Mouse (Mus musculus): ENCODE data around the gene Utp14a. TPM values are rescaled to one million over a fixed set of nuclear protein-coding genes. Genes with fewer than 3 reads are reported as not detected.
A peak's percentile ranks its signal among the peaks of the same experiment; 100 is the strongest.

Utp14a gene
- polyA plus RNA-seq, 1 experiment from 2014 or later: 27.5 TPM

- no peak for ATAC-seq (replicated peaks; ENCODE audit: insufficient number of reproducible peaks, low FRiP score, low TSS enrichment, low read depth)
- Histone ChIP-seq H3K4me2 (ENCODE audit: low read depth, low read length) (no peak overlapping the region), H3K9ac (replicated peaks; ENCODE audit: low read length) (no peak overlapping the region), H3K36me3 (replicated peaks; ENCODE audit: control insufficient read depth, insufficient read depth, low read depth, low read length) (no peaks in the 10 kb centered on the region), H3K27ac (replicated peaks; ENCODE audit: low read depth, low read length) (no peak overlapping the region), H3K4me1 (ENCODE audit: control insufficient read depth, insufficient read depth, low read length) (no peaks in the 10 kb centered on the region), H3K9me3 (replicated peaks; ENCODE audit: control insufficient read depth, low read length) (no peaks in the 10 kb centered on the region), H3K4me3 (ENCODE audit: low read depth, low read length) (no peak overlapping the region), H3K27me3 (ENCODE audit: control insufficient read depth, insufficient read depth, low read length) (no peaks in the 10 kb centered on the region; the same call in 1 of the 2 replicates)
- WGBS: 23% methylated on average over 6 of the region's 6 CpGs
- no peak for DNase-seq (ENCODE audit: low spot score)
These were observed 29.8 kb downstream of the Utp14a start for GRCm38 (mm10) chrX:48286488-48286887.

GRCm38 (mm10) chrX:48288008-48288407 is 31.3 kb downstream of the Utp14a start:
- H3K4me3 ChIP-seq (ENCODE audit: low read depth, low read length): no peak overlapping the region
- no peaks in the 10 kb centered on the region; the same call in 1 of the 2 replicates for H3K27me3 ChIP-seq (ENCODE audit: control insufficient read depth, insufficient read depth, low read length)
- H3K4me1 ChIP-seq (ENCODE audit: control insufficient read depth, insufficient read depth, low read length): no peaks in the 10 kb centered on the region
- DNase-seq (ENCODE audit: low spot score): no peak
- H3K9ac ChIP-seq (replicated peaks; ENCODE audit: low read length): no peak overlapping the region
- no peak for ATAC-seq (replicated peaks; ENCODE audit: insufficient number of reproducible peaks, low FRiP score, low TSS enrichment, low read depth)
- no peak overlapping the region for H3K4me2 ChIP-seq (ENCODE audit: low read depth, low read length)
- WGBS: 83% methylated on average over 4 of the region's 4 CpGs
- no peaks in the 10 kb centered on the region for H3K9me3 ChIP-seq (replicated peaks; ENCODE audit: control insufficient read depth, low read length)
- no peaks in the 10 kb centered on the region for H3K36me3 ChIP-seq (replicated peaks; ENCODE audit: control insufficient read depth, insufficient read depth, low read depth, low read length)
- H3K27ac ChIP-seq (replicated peaks; ENCODE audit: low read depth, low read length): no peak overlapping the region

- no peaks in the 10 kb centered on the region for H3K36me3 ChIP-seq (replicated peaks; ENCODE audit: control insufficient read depth, insufficient read depth, low read depth, low read length)
- ATAC-seq (replicated peaks; ENCODE audit: insufficient number of reproducible peaks, low FRiP score, low TSS enrichment, low read depth) (no peak), DNase-seq (ENCODE audit: low spot score) (no peak)
- H3K4me1 ChIP-seq (ENCODE audit: control insufficient read depth, insufficient read depth, low read length): no peaks in the 10 kb centered on the region
- WGBS: 22% methylated on average over 3 of the region's 3 CpGs
- H3K9ac ChIP-seq (replicated peaks; ENCODE audit: low read length): no peak overlapping the region
- H3K27me3 ChIP-seq (ENCODE audit: control insufficient read depth, insufficient read depth, low read length): no peaks in the 10 kb centered on the region; the same call in 1 of the 2 replicates
- no peak overlapping the region for H3K4me2 ChIP-seq (ENCODE audit: low read depth, low read length)
- H3K27ac ChIP-seq (replicated peaks; ENCODE audit: low read depth, low read length): no peak overlapping the region
- no peaks in the 10 kb centered on the region for H3K9me3 ChIP-seq (replicated peaks; ENCODE audit: control insufficient read depth, low read length)
- no peak overlapping the region for H3K4me3 ChIP-seq (ENCODE audit: low read depth, low read length)
These were observed 34.8 kb downstream of the Utp14a start for GRCm38 (mm10) chrX:48291413-48291812.

- no peak for DNase-seq (ENCODE audit: low spot score)
- WGBS: 82% methylated on average over 4 of the region's 4 CpGs
These were observed 48.7 kb downstream of the Utp14a start for GRCm38 (mm10) chrX:48305356-48305755.

GRCm38 (mm10) chrX:48310706-48311517 is 54.2 kb downstream of the Utp14a start:
- Histone ChIP-seq H3K4me2 (ENCODE audit: low read depth, low read length) (peak overlapping the region; percentile 42), H3K36me3 (replicated peaks; ENCODE audit: control insufficient read depth, insufficient read depth, low read depth, low read length) (no peaks in the 10 kb centered on the region), H3K9me3 (replicated peaks; ENCODE audit: control insufficient read depth, low read length) (no peaks in the 10 kb centered on the region), H3K4me1 (ENCODE audit: control insufficient read depth, insufficient read depth, low read length) (no peaks in the 10 kb centered on the region), H3K4me3 (ENCODE audit: low read depth, low read length) (peak overlapping the region; percentile 14; the same call in 1 of the 2 replicates), H3K27ac (replicated peaks; ENCODE audit: low read depth, low read length) (no peak overlapping the region), H3K9ac (replicated peaks; ENCODE audit: low read length) (peak overlapping the region; percentile 37; the same call in 1 of the 2 replicates), H3K27me3 (ENCODE audit: control insufficient read depth, insufficient read depth, low read length) (no peaks in the 10 kb centered on the region)
- ATAC-seq (replicated peaks; ENCODE audit: insufficient number of reproducible peaks, low FRiP score, low TSS enrichment, low read depth): no peak
- DNase-seq (ENCODE audit: low spot score): peak; percentile 10
- 23% methylated on average over 26 of the region's 26 CpGs for WGBS

More at GRCm38 (mm10) chrX:48305356-48305755, 48.7 kb downstream of the Utp14a start:
- Histone ChIP-seq H3K27me3 (ENCODE audit: control insufficient read depth, insufficient read depth, low read length) (no peaks in the 10 kb centered on the region), H3K4me3 (ENCODE audit: low read depth, low read length) (no peak overlapping the region), H3K4me2 (ENCODE audit: low read depth, low read length) (no peak overlapping the region), H3K27ac (replicated peaks; ENCODE audit: low read depth, low read length) (no peak overlapping the region), H3K4me1 (ENCODE audit: control insufficient read depth, insufficient read depth, low read length) (no peaks in the 10 kb centered on the region), H3K9ac (replicated peaks; ENCODE audit: low read length) (no peak overlapping the region), H3K9me3 (replicated peaks; ENCODE audit: control insufficient read depth, low read length) (no peaks in the 10 kb centered on the region), H3K36me3 (replicated peaks; ENCODE audit: control insufficient read depth, insufficient read depth, low read depth, low read length) (no peaks in the 10 kb centered on the region)
- no peak for ATAC-seq (replicated peaks; ENCODE audit: insufficient number of reproducible peaks, low FRiP score, low TSS enrichment, low read depth)

- H3K9me3 ChIP-seq (replicated peaks; ENCODE audit: control insufficient read depth, low read length): no peaks in the 10 kb centered on the region
- WGBS: 72% methylated on average over 5 of the region's 5 CpGs
- no peaks in the 10 kb centered on the region for H3K36me3 ChIP-seq (replicated peaks; ENCODE audit: control insufficient read depth, insufficient read depth, low read depth, low read length)
- DNase-seq (ENCODE audit: low spot score) (no peak), ATAC-seq (replicated peaks; ENCODE audit: insufficient number of reproducible peaks, low FRiP score, low TSS enrichment, low read depth) (no peak)
- no peaks in the 10 kb centered on the region for H3K4me1 ChIP-seq (ENCODE audit: control insufficient read depth, insufficient read depth, low read length)
- no peak overlapping the region for H3K27ac ChIP-seq (replicated peaks; ENCODE audit: low read depth, low read length)
- H3K27me3 ChIP-seq (ENCODE audit: control insufficient read depth, insufficient read depth, low read length): no peaks in the 10 kb centered on the region
- no peak overlapping the region for H3K9ac ChIP-seq (replicated peaks; ENCODE audit: low read length)
- H3K4me3 ChIP-seq (ENCODE audit: low read depth, low read length): no peak overlapping the region
- H3K4me2 ChIP-seq (ENCODE audit: low read depth, low read length): no peak overlapping the region
These were observed 55.1 kb downstream of the Utp14a start for GRCm38 (mm10) chrX:48311727-48312126.

- Histone ChIP-seq H3K27me3 (ENCODE audit: control insufficient read depth, insufficient read depth, low read length) (no peaks in the 10 kb centered on the region), H3K9me3 (replicated peaks; ENCODE audit: control insufficient read depth, low read length) (no peaks in the 10 kb centered on the region), H3K4me1 (ENCODE audit: control insufficient read depth, insufficient read depth, low read length) (no peaks in the 10 kb centered on the region), H3K27ac (replicated peaks; ENCODE audit: low read depth, low read length) (no peak overlapping the region), H3K4me2 (ENCODE audit: low read depth, low read length) (peak overlapping the region; percentile 58), H3K36me3 (replicated peaks; ENCODE audit: control insufficient read depth, insufficient read depth, low read depth, low read length) (no peaks in the 10 kb centered on the region), H3K9ac (replicated peaks; ENCODE audit: low read length) (peak overlapping the region; percentile 41), H3K4me3 (ENCODE audit: low read depth, low read length) (peak overlapping the region; percentile 36)
- peak; percentile 62 for ATAC-seq (replicated peaks; ENCODE audit: insufficient number of reproducible peaks, low FRiP score, low TSS enrichment, low read depth)
- DNase-seq (ENCODE audit: low spot score): peak; percentile 66
- WGBS: 9% methylated on average over 26 of the region's 33 CpGs
These were observed 57.9 kb downstream of the Utp14a start for GRCm38 (mm10) chrX:48314530-48315079.

GRCm38 (mm10) chrX:48317444-48317843 is 60.8 kb downstream of the Utp14a start:
- Histone ChIP-seq H3K4me3 (ENCODE audit: low read depth, low read length) (no peak overlapping the region), H3K9me3 (replicated peaks; ENCODE audit: control insufficient read depth, low read length) (no peaks in the 10 kb centered on the region), H3K27me3 (ENCODE audit: control insufficient read depth, insufficient read depth, low read length) (no peaks in the 10 kb centered on the region), H3K4me1 (ENCODE audit: control insufficient read depth, insufficient read depth, low read length) (no peaks in the 10 kb centered on the region), H3K9ac (replicated peaks; ENCODE audit: low read length) (no peak overlapping the region), H3K4me2 (ENCODE audit: low read depth, low read length) (no peak overlapping the region), H3K27ac (replicated peaks; ENCODE audit: low read depth, low read length) (no peak overlapping the region), H3K36me3 (replicated peaks; ENCODE audit: control insufficient read depth, insufficient read depth, low read depth, low read length) (no peaks in the 10 kb centered on the region)
- no peak for ATAC-seq (replicated peaks; ENCODE audit: insufficient number of reproducible peaks, low FRiP score, low TSS enrichment, low read depth)
- WGBS: 57% methylated on average over 3 of the region's 3 CpGs
- no peak for DNase-seq (ENCODE audit: low spot score)

Data from embryonic facial prominence, embryonic 11.5 days (tissue).